Mouse (Mus musculus) common myeloid progenitor, adult 5-6 weeks (primary cell): ENCODE results near the gene Cfi. TPM values are rescaled to one million over a fixed set of nuclear protein-coding genes. Genes with fewer than 3 reads are reported as not detected.

Experiments
- ATAC-seq: replicated peaks from 2 replicates; pipeline ENCODE4 v1.8.0; 2016; ENCODE audit warnings: low read depth, mild to moderate bottlenecking, moderate TSS enrichment, inconsistent platforms; ENCODE audit not compliant: poor library complexity, severe bottlenecking
- total RNA-seq: library from RNA; stranded (forward); fragments of 200-1000, 187-1606 nt; gene quantifications from 2 replicates; pipeline ENCODE4 v1.2.3, GENCODE M21; 2017

Gene Cfi
- total RNA-seq, 1 experiment from 2014 or later = not detected

GRCm38 (mm10) chr3:129917424-129917823 lies 81.7 kb downstream of the Cfi start:
- ATAC-seq = no peak

GRCm38 (mm10) chr3:129918434-129918833 lies 82.8 kb downstream of the Cfi start:
- ATAC-seq = peak; percentile 94

GRCm38 (mm10) chr3:129923581-129923980 lies 87.9 kb downstream of the Cfi start:
- no peak for ATAC-seq

Other genes starting within 250 kb of the Cfi start
- gene Egf, start 80.6 kb upstream of the Cfi start, total RNA-seq = 0.82 and 2.7 TPM in 2 replicates
- not detected in 2 replicates for gene Lrit3, start 31.9 kb upstream of the Cfi start, total RNA-seq
- 0.73 and 1.5 TPM in 2 replicates for gene Rrh, start 13.3 kb upstream of the Cfi start, total RNA-seq
- gene Gar1, start 4.5 kb upstream of the Cfi start, total RNA-seq = 28.1 and 54.2 TPM in 2 replicates
- gene Pla2g12a, start 42.7 kb downstream of the Cfi start, total RNA-seq = 40.3 and 48.0 TPM in 2 replicates
- 12.3 and 19.0 TPM in 2 replicates for gene Casp6, start 65.5 kb downstream of the Cfi start, total RNA-seq
- 0.78 and 2.8 TPM in 2 replicates for gene Mcub, start 134.3 kb downstream of the Cfi start, total RNA-seq
- 20.2 and 48.5 TPM in 2 replicates for gene Sec24b, start 225.7 kb downstream of the Cfi start, total RNA-seq